Mouse (Mus musculus) erythroblast, embryonic 14.5 days (primary cell): ENCODE measurements around the gene Rfx3.

ENCODE experiments used
- GATA1 ChIP-seq: IDR thresholded peaks from 2 replicates; pipeline ENCODE4 v1.6.1; 2012; ENCODE audit warnings: low read length, inconsistent platforms, mixed read lengths
- TAL1 ChIP-seq: IDR thresholded peaks from 3 replicates; pipeline ENCODE4 v1.6.1; 2012; ENCODE audit warnings: low read length, inconsistent platforms, mixed read lengths

- TF ChIP-seq GATA1 (no peak), TAL1 (no peak)
These were observed 84.6 kb downstream of the Rfx3 start for GRCm38 (mm10) chr19:27926378-27926777.
